Mouse (Mus musculus): ENCODE results near the gene Myom3. TPM values are rescaled to one million over a fixed set of nuclear protein-coding genes. Genes with fewer than 3 reads are reported as not detected.

The Myom3 gene
- total and polyA plus RNA-seq, 2 experiments from 2014 or later = 0.60 to 1.6 TPM

DNA sequence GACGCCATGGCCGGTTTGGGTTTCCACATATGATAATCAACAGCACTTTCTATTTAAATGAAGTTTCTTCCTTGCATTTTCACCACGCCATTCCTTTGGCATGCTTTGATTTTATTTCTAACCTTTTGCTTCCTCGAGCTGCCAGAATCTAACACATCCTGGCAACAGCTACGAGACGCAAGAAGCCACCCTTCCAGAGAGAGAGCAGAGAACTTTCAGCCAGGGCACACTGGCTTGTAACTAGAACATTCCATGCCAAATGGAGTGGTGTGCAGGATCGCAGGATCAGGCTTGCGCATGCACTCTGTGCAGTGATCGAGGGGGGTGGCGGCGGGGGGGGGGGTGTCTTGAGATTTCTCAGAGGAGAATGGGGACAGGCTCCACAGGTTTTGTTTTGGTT lies 72.6 kb downstream of the Myom3 start:
- Histone ChIP-seq H3K36me3 (ENCODE audit: insufficient read depth, low read length) (no peaks in the 10 kb centered on the region), H3K4me2 (ENCODE audit: low read depth, low read length, poor library complexity, severe bottlenecking) (no peak overlapping the region), H3K4me3 (ENCODE audit: low read depth, low read length) (no peak overlapping the region), H3K9ac (replicated peaks; ENCODE audit: low read length, poor library complexity, severe bottlenecking) (no peak overlapping the region), H3K4me1 (ENCODE audit: insufficient read depth, low read length) (peaks cover 10% of the 10 kb centered on the region), H3K27ac (ENCODE audit: low read depth, low read length) (no peak overlapping the region), H3K9me3 (ENCODE audit: low read length) (no peaks in the 10 kb centered on the region), H3K27me3 (ENCODE audit: insufficient read depth, low read length) (no peaks in the 10 kb centered on the region)
- no peak for ATAC-seq (ENCODE audit: low FRiP score)
- no peak for TF ChIP-seq CTCF (IDR thresholded peaks at IDR 0.05)
- DNase-seq (ENCODE audit: low spot score) = peak; percentile 31
- 77% methylated on average over 11 of the region's 11 CpGs for WGBS

DNA sequence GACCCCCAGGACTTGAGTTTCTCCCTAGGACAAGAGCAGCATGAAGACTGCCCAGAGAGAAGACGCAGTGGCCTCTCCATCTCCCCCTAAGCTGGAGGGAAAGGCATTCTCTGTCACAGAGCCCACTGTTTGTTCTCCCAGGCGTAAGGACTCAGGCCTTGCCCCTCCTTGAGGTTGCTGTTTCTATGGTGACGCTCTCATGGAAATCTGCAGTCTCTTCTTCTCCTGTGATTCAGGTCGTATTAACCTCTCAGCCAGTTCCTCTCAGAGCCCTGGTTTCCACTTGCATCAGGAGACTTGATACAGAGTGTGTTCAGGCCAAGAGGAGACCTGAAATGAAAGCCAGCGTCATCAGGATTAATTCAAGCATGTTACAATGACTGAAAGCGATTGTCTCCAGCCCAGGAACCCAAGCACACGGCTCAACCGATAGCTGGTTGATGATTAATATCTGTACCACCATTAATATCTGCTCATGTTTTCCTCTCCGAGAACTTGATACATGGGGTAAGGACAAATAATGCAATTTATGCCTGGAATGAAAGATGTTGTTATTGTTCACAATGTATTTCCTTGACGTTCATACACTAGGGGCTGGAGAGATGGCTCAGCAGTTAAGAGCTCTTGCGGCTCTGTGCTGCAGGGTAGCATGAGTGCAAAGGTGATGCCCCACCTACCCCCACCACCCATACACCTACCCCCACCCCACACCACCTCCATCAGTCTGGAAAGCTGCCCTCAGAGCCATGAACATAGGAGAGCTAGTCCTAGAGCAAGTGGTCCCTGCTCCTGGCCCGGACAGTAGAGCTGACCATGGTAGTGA lies 74.0 kb downstream of the Myom3 start:
- DNase-seq (ENCODE audit: low spot score) (peak; percentile 79), ATAC-seq (ENCODE audit: low FRiP score) (peak; percentile 52; the same call in 1 of the 2 replicates)
- peak overlapping the region; percentile 85 for H3K27ac ChIP-seq (ENCODE audit: low read depth, low read length)
- H3K4me2 ChIP-seq (ENCODE audit: low read depth, low read length, poor library complexity, severe bottlenecking) = no peak overlapping the region
- H3K9me3 ChIP-seq (ENCODE audit: low read length) = no peaks in the 10 kb centered on the region
- H3K4me3 ChIP-seq (ENCODE audit: low read depth, low read length) = no peak overlapping the region
- WGBS = 36% methylated on average over 12 of the region's 12 CpGs
- H3K9ac ChIP-seq (replicated peaks; ENCODE audit: low read length, poor library complexity, severe bottlenecking) = peak overlapping the region; percentile 19; the same call in 1 of the 2 replicates
- H3K4me1 ChIP-seq (ENCODE audit: insufficient read depth, low read length) = peaks cover 10% of the 10 kb centered on the region
- no peaks in the 10 kb centered on the region for H3K27me3 ChIP-seq (ENCODE audit: insufficient read depth, low read length)
- no peaks in the 10 kb centered on the region for H3K36me3 ChIP-seq (ENCODE audit: insufficient read depth, low read length)
- TF ChIP-seq CTCF (IDR thresholded peaks at IDR 0.05) = no peak

GRCm38 (mm10) chr4:135834124-135834717 lies 74.7 kb downstream of the Myom3 start:
- H3K9me3 ChIP-seq (ENCODE audit: low read length) = no peaks in the 10 kb centered on the region
- H3K4me2 ChIP-seq (ENCODE audit: low read depth, low read length, poor library complexity, severe bottlenecking) = no peak overlapping the region
- no peak overlapping the region for H3K4me3 ChIP-seq (ENCODE audit: low read depth, low read length)
- no peaks in the 10 kb centered on the region for H3K27me3 ChIP-seq (ENCODE audit: insufficient read depth, low read length)
- 0 out of 2 replicates have a peak overlapping the region, but pooled peaks have one; percentile 2 for H3K9ac ChIP-seq (replicated peaks; ENCODE audit: low read length, poor library complexity, severe bottlenecking)
- TF ChIP-seq CTCF (IDR thresholded peaks at IDR 0.05) = no peak
- no peak for DNase-seq (ENCODE audit: low spot score)
- peak overlapping the region; percentile 85 for H3K27ac ChIP-seq (ENCODE audit: low read depth, low read length)
- H3K36me3 ChIP-seq (ENCODE audit: insufficient read depth, low read length) = no peaks in the 10 kb centered on the region
- WGBS = 86% methylated on average over 8 of the region's 8 CpGs
- H3K4me1 ChIP-seq (ENCODE audit: insufficient read depth, low read length) = peaks cover 10% of the 10 kb centered on the region
- ATAC-seq (ENCODE audit: low FRiP score) = 0 out of 2 replicates have a peak, but pooled peaks have one; percentile 34

DNA sequence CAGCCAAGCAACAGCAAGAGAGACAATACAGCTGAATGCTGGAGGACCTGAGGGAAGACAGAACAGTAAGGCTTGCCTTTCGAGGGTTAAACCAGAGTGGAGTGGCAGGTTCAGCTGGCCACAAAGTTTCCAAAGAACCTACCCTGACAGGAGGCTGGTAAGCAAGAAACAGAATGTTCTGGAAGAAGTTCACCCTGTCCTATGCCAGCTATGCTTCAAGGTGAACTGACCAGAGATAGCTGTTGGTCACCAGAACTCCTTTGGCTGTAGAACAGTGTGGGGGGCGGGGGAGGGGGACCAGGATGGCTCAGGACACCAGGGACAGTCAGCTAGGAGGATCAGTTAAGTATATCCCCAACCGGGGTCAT lies 79.4 kb downstream of the Myom3 start:
- no peak for ATAC-seq (ENCODE audit: low FRiP score)

GRCm38 (mm10) chr4:135839293-135840011 lies 79.9 kb downstream of the Myom3 start:
- DNase-seq (ENCODE audit: low spot score) (no peak), ATAC-seq (ENCODE audit: low FRiP score) (no peak)
- Histone ChIP-seq H3K4me3 (ENCODE audit: low read depth, low read length) (no peak overlapping the region), H3K27me3 (ENCODE audit: insufficient read depth, low read length) (no peaks in the 10 kb centered on the region), H3K27ac (ENCODE audit: low read depth, low read length) (no peak overlapping the region), H3K4me1 (ENCODE audit: insufficient read depth, low read length) (no peaks in the 10 kb centered on the region), H3K9me3 (ENCODE audit: low read length) (no peaks in the 10 kb centered on the region), H3K9ac (replicated peaks; ENCODE audit: low read length, poor library complexity, severe bottlenecking) (no peak overlapping the region), H3K36me3 (ENCODE audit: insufficient read depth, low read length) (no peaks in the 10 kb centered on the region), H3K4me2 (ENCODE audit: low read depth, low read length, poor library complexity, severe bottlenecking) (no peak overlapping the region)
- 86% methylated on average over 21 of the region's 21 CpGs for WGBS
- TF ChIP-seq CTCF (IDR thresholded peaks at IDR 0.05) = no peak

More for the DNA sequence above, 79.4 kb downstream of the Myom3 start:
- Histone ChIP-seq H3K4me2 (ENCODE audit: low read depth, low read length, poor library complexity, severe bottlenecking) (no peak overlapping the region), H3K4me1 (ENCODE audit: insufficient read depth, low read length) (peaks cover 5% of the 10 kb centered on the region), H3K9ac (replicated peaks; ENCODE audit: low read length, poor library complexity, severe bottlenecking) (no peak overlapping the region), H3K27ac (ENCODE audit: low read depth, low read length) (no peak overlapping the region), H3K27me3 (ENCODE audit: insufficient read depth, low read length) (no peaks in the 10 kb centered on the region), H3K9me3 (ENCODE audit: low read length) (no peaks in the 10 kb centered on the region), H3K4me3 (ENCODE audit: low read depth, low read length) (no peak overlapping the region), H3K36me3 (ENCODE audit: insufficient read depth, low read length) (no peaks in the 10 kb centered on the region)
- TF ChIP-seq CTCF (IDR thresholded peaks at IDR 0.05) = no peak
- DNase-seq (ENCODE audit: low spot score) = no peak
- WGBS = 72% methylated on average over 3 of the region's 3 CpGs

Measured in midbrain, postnatal 0 days (tissue).